Mouse (Mus musculus) heart, adult 18-20 months (tissue): ENCODE results near the gene Clstn2. TPM values are rescaled to one million over a fixed set of nuclear protein-coding genes. Genes with fewer than 3 reads are reported as not detected.
A peak's percentile ranks its signal among the peaks of the same experiment; 100 is the strongest.

Experiments
- DNase-seq, 2 experiments: peaks; one replicate each; pipeline ENCODE4 v3.0.0; 2021 to 2022; ENCODE audit warnings: mixed read lengths in 1 of 2
- total RNA-seq, 2 experiments: library from RNA; stranded (reverse); gene quantifications; 2 replicates each; pipeline ENCODE4 v1.2.3; 2021

The Clstn2 gene
- total RNA-seq, 2 experiments from 2014 or later: 0.42 to 0.75 TPM

DNA sequence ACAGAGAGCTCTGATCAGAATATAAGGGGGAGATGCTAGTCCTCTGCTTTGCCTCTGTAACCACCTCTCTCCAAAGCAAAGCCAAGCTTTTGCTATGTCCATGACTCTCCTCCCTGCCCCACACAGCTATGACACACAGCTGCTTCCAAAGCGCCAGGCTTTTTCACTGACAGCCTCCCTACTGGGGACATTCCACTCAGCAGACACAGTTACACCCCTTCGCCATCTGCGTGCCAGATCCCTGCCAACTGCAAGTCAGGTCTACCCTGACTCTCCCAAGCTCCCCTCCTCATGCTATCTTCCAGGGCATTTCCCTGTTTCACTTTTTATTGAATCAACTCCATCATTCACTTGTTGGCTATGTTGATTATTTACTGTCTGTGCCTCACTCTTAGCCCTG, 259.1 kb downstream of the Clstn2 start:
- no peak for DNase-seq

DNA sequence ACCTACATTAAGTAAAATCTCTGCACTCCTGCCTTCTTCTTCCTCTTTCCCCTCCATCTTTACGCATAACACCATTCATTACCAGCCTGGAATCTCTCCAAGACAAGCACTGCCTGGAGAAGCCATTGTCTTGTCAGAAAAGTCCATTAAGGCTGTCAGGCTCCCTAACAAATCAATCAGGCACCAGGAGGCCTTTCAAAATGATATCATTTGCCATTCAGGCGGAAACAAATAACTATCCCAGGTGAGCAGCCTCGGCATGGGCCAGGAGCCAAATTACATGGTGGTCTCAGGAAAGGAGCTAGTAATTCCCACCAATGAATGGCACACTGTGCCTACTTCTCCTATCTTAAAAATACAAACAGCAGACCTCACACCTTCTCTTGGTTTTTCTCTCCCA, 260.6 kb downstream of the Clstn2 start:
- DNase-seq: no peak

DNA sequence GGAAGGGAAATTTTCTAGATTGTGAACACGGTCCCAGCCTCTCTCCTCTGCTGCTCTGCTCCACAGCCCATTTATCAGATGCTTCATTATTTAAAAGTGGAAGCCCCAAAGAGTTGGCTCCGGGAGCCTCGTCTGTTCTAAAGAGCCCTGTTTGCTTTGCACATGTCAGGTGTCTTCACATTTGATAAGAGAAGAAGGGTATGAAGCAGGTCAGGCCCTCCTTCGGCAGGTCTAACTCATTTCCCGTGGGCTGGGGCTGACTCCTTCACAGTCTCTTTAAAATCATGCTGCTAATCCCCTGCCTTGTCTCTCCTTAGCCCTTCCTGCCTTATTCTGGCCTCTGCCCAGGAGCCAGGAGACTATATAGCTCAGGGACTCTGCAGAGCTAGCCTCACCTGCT, 263.6 kb downstream of the Clstn2 start:
- no peak for DNase-seq

DNA sequence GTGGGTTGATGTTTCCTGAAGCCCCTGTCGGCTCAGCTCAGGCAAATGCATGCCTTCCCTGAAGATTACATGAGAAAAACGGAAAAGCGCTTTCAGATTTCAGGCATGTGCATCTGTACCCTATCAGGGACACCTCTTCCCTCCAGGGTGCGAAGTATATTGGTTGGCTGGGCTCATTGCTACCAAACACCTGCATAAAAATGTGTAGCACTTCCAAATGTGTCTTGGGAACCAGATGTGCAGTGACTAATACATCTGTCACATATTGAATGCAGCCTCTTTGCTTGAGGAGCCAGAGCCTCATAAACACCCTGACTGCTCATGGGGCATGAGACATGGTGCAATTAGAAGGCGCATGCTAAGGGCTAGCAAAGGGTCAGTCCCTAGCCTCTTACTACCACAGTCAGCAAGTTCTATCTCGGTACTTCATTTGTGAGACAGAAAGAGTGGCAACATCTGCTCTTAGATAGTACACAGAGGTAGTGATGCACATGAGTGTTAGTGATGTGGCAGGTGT, 267.7 kb downstream of the Clstn2 start:
- DNase-seq: no peak

DNA sequence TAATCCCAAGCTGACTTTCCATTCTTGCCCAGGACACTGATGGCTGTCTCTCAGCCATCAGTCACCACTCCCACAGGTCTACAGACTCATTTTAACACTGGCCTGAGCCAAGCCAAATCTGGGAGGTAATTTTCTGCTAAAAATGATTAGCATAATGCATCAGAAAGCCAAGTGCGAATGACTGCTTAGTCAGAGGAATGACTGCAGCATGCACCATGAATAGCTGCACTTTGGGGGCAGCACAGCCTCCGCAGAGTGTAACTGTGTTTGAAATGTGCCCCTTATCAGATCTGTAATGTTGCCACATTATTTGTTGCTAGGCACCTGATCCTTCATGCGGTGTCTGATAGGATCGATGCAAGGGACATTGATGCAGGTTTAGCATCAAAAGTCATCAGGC, 269.9 kb downstream of the Clstn2 start:
- DNase-seq: no peak

DNA sequence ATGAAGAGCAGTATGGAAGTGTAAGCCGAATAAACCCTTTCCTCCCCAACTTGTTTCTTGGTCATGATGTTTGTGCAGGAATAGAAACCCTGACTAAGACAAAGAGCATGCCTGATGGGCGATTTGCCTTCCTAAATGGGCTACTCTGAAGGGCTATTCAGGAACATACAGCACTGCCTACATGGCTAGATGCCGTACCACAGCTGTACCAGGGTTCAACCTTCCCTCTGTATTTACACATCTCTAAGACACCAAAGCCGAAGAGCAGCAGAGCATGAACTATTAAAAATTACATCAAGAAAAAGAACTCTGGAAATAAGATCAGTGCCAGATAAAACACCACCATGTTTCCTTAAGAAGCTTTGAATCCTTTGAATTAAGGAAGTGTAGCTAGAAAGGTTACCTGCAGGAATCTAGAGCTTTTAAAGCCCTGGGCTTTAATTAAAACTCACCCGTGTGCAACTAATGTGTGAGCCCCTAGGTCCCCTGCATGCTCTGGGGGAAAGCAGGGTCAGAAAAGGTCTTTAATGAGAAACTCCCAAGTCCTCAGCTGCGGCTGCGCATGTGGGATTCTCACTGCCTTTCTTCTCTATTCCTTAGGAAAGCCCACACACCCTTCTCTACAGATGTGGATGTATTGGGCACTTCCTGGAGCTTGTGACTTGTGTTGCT, 277.2 kb downstream of the Clstn2 start:
- no peak for DNase-seq

DNA sequence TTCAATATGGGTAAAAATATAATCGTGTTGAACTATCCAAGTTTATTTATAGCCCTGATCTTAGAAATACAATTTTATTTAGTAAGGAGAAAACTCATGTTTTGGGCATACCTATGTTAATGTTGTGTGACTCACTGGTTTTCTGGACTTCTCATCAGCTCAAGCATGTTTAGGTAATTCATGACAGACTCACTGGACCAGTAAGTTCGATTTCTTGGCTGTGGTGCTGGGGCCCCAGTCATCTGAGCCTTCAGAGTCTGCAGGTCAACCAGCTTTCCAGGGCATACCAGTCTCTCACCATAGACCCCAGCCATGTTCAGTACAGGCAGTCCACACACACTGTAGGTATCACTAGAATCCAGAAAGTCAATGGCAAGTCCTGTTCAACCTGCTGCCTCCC, 279.3 kb downstream of the Clstn2 start:
- no peak for DNase-seq

DNA sequence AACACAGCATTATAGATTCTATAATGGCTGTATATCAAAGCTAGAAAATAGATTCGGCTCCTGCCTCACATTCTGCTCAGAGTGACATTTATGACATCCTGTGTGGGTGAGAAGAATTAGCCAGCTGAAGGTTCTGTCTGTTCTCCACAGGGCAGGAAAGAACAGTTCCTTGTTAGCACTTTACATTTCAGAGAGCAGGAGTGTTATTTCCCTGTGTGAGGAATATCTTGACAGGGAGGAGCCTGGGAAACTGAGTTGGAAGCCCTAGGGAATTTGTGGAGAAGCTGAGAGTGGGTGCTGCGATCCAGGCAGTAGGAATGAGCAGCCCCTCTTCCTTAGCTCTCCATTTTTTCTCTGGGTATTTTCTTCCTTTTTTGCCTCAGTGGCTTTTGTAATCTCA, 286.4 kb downstream of the Clstn2 start:
- DNase-seq: no peak

DNA sequence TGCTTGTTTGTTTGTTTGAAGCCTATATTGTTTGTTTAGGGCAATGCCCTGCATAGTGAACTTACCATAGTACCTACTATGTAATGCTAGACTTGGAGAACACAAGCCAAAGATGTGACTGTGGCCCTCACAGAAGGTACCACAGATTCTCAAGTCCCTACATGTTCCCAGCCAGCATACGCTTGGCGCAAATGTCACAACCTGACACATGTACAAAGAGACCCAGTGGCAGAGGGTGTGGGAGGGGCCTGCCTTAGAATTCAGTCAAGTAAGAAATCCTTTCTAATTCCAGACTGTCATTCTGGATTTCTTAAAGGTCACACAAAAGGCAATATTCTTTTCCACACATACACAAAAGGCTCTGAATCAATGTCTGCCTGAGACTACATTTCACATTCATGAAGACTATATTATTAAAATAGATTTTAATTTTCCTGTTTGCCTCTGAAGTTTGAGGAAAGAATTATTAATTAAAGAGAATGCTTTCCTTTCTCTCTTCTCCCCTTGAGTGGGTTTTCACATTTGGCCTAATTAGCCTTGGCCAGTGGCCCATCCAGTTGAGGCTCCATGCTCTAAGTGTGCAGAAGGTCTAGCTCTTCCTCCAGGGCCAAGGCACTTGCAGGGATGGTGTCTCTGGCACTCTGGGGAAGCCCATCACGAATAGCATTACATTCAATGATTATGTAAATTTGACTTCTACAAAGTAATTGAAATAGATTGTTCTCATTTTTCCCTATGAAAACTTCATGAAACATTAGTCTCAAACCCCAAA, 305.1 kb downstream of the Clstn2 start:
- no peak for DNase-seq

DNA sequence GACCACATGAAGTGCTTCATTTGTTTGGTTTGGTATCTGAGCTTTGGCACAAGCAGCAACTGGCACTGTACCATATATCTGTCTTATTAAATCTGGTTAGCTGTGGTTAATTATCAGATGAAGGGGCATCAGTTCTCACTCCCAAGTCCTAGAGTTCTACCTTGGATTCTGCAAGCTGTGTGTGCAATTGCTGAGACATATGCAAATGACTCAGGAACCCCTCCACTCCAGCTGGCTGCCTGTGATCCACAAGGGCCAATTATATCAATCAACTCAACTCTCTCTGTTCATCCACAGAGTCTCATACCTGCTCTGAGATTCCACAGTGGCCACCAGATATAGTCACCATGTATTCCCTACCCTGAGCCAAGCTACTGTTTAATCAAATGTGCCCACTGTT, 315.3 kb downstream of the Clstn2 start:
- no peak for DNase-seq

DNA sequence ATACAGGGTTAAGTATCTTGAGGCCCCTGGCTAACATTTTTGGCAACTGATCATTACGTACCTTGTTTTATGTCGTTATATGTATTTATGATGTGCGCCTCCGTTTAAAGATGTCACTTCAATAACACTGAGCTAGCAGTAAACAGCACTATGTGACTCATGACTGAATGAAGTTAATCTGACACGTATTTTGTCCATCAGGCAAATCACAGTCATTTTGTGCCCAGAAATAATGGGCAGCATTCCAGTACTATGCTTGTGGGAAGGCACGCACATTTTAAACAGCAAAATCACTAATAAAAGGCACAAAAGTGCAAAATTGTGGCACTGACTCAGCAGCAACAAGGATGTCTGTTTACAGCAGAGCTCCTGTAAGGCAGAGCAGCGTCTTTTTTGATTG, 316.0 kb downstream of the Clstn2 start:
- no peak for DNase-seq

DNA sequence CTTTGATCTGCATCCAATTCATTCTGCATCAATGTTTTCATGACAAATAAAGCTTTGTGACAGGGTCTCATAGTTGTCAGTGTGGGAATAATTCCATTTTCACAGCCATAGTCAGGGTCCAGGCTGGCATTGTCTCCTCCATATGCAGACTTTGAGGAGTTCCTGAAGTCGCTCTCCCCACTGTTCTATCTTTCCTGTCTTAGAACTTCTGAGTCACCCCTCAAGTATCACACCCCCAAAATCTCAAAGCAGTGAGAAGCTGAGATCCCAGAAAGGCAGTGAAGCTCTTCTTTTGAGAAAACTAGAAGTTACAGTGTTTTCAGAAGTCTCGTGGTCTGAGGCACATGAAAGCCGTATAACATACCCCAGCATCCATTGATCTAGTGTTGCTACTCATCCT, 320.1 kb downstream of the Clstn2 start:
- no peak for DNase-seq

DNA sequence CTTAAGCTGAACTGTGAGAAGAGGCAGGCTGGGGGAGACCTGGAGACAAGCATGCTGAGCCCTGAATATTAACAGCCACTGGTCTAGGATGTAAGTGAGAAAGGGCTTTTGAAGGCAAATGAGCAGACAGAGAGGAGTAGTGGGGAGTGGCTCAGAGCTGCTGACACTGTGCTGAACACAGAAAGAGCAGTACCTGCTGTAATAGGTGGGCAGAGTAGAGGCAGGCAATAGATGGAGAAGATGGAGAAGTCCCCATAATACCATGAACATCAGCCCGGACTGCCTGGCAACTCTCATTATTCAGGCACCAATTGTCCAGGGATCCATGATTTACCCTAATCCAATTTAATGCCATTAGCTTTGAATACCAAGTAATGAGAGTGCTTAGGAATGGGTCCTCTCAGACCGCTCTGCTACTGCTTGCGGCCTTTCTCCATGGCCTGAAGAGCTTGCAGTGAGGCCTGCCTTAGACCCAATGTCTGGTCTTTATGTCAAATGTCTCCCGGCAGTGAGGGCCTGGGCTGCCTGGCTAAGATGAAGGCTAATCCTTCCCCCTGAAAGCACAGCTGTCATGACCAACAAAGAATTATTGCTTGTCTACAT, 329.0 kb downstream of the Clstn2 start:
- DNase-seq: no peak

DNA sequence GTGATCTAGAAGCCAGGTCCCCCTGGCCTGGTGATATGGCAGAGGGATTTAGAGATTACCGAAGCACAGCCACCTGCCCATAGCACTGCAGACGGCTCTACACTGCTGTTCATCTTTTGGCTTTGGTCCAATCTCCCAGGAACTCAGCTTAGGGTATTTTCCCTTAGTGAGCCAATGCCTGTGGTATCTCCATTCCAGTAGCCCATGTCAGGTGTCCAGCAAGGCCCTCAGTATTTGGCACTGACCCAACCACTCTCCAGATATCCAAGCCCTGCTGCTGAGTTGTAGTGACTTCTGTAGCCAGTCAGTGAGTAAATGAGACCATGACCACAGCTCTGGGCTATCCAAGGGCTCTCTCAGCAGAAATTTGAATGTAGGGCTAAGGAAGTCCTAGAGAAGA, 330.0 kb downstream of the Clstn2 start:
- DNase-seq: peak; percentile 4 to 18

DNA sequence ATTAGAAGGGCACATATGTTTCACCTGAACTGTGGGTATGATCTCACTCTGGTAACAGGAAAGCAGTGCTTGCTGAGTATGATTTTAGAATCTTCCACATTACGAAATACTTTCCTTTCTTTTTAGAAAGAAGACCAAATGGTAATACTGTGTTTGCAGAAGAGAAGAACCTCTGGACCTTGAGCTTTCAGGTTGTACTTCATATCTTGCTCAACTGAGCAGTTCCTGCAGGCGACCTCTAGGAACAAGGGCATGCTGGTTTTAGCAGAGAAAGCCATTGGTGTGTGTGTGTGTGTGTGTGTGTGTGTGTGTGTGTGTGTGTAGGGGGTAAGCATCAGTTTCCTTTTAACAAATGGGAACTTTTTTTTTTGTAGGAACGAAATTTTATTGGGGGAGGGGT, 333.0 kb downstream of the Clstn2 start:
- no peak for DNase-seq

DNA sequence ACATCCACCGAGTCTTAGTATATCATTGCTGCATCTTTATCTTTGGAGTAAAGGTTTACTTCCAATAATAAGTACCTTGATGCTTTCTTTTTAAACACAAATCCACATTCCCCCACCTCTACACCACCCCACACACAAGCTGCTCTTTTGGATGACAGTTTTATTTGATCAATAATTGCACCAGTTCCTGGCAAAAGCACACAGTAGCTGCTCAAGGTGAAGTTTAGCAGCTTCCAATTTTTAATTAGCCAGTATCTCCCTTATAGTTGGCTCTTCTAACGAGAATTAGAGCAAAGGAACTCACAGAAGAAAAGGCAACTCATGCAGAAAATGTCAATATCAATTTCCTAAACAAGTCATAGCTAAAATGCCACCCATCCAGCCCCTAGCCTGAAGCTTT, 334.0 kb downstream of the Clstn2 start:
- no peak for DNase-seq

DNA sequence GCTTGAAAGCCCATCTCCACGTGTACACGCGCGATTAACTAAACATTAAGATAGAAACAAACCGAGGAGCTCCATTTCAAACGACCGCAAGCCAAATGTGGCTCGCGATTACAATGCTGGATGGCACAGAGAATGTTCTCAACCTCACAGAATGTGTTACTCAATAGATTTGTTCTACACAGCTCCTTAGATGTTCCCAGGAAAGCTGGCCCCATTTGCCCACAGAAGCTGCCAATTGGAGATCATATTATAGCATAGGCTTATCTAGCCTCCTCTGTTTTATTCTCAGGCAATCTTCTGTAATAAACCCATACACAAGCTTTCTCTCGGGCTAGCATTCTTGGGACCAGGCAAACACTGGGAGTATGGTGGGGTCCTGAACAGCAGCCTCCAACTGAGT, 334.9 kb downstream of the Clstn2 start:
- DNase-seq: no peak

DNA sequence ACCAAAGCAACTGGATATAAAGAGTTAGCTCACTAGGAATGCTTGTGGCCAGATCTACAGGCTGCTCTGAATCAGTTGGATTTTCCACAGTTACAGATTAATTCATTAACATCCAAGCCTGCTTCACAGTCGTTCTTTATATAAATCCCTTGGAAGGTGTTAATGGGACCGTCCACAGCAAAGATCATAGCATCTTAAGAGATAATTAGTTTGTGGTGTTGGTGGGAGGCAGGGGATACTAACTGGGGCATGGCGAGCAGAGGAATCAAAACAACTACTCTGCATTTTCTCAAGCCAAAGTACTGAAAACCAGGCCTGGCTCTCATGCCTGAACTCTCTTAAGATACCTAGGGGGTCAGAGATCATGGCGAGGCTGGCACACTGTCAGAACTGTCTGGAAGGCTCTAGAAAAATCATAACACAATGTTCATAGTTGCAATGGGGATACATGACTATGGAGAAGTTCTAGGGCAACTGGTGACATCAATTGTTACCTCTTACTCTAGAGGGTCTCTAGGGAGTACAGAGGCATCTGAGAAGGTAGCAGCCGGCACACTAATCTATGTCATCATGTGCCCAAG, 336.2 kb downstream of the Clstn2 start:
- DNase-seq: no peak

DNA sequence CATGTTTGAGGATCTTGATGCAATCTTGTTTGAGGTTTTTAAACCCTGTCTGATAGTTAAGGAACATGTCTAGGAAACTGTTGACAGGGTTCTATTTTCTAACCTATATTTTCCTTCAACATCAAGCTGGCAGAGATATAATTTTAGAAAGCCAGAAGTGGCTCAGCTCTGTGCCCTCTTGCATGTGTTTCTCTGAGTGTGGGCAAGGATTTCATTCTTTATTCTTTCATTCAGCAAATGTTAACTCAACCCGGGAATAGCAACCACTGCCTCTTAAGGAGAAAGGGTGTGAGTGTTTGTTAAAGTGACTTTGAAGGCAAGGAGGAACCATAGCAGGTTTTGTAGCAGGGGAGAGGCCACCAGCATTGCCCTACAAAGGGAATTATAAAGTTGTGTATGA, 337.7 kb downstream of the Clstn2 start:
- DNase-seq: no peak

DNA sequence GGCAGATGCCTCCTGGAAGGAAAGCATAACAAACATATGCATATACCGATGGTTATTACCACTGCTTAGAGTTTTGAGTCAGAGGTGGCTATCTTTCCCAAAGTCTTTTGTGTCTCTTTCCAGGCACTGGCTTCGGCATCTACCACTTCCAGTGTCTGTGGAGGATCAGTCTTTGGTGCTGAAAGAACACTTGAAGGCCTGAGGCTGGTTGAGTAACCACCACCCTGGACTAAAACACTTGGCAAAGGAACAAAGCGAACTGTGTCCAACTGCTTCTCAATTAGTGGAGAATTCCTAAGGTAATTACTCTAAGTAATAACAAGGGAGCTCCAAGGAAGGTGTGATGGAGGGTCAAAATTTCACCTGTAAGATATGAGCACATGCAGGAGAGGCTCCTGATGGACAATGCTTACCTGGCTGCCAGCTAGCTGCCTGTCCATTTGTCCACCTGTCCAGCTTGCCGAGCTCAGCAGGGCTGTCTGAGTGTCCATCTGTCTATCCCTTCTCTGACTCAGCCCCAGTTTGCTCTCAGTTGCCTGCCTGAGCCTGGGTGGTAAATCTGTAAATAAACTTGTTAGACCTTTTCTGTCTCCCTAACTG, 346.1 kb downstream of the Clstn2 start:
- no peak for DNase-seq

DNA sequence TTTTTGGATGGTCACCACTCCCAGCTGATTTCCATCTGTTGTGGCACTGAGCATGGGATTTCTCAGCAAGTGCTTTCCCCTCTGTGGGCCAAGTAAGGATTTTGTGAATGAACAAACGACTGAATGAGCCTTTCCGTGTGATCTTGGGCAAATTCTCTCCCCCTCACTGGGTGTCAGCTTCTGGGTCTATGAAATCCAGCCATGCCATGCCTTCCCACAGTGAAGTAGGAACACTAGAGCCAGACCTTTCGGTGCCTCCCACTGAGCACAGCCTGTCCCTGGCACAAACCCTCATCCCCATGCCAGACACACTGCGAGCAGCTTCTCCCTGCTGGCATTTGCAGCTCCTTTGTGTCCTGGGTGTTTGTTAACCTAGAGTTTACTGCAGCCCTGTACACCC, 347.3 kb downstream of the Clstn2 start:
- DNase-seq: peak; percentile 2 to 20

DNA sequence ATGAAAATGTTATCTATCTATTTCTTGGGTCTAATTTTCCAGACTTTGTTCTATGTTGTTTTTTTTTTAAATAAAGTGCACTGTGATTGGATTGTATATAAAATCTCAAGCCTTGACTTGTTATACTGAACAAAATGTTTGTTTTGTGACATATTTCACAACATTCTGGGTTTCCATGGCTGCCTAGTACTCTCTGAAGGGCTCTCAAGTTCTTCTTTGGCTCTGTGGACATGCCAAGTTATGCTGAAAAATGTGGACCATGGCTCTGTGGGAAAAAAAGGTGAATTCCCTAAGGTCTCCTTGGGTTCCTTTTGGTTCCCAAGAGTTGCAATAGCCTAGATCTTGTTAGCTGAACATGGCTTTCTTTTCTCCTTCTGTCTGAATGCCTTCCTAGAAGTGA, 353.1 kb downstream of the Clstn2 start:
- DNase-seq: no peak

DNA sequence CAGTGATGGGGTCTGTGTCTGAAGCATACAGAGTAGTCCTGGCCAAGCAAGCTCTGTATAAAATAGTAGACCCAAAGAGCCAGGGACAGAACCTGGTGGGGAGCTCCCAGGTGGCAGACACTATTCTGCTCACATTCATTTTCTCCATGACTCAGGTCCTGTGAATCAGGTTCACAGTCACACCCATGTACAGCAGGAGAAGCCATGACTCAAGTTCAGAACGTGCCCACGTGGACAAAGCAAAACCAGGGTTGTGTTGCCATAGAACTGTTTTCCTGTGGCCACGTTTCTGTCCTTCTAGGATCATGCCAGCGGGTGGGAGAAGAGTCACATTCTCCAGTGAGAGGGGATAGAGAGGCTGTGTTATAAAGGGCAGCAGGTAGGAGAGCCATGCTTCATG, 353.9 kb downstream of the Clstn2 start:
- DNase-seq: no peak
